Mouse (Mus musculus) brain, embryonic 14.5 days (tissue): ENCODE results near the gene Fktn.

Source experiments
- CTCF ChIP-seq: fragments of 200-500 bp; IDR thresholded peaks from 2 replicates; pipeline ENCODE4 v1.5.1; 2012; ENCODE audit warnings: inconsistent platforms, mild to moderate bottlenecking, moderate library complexity, borderline replicate concordance; ENCODE audit not compliant: insufficient read depth, insufficient read length; ENCODE audit errors: extremely low read depth
- POLR2A ChIP-seq: fragments of 200-500 bp; IDR thresholded peaks from 2 replicates; pipeline ENCODE4 v1.6.1; 2012; ENCODE audit warnings: mild to moderate bottlenecking, inconsistent platforms, borderline replicate concordance; ENCODE audit not compliant: poor library complexity, insufficient read depth, insufficient read length, severe bottlenecking; ENCODE audit errors: extremely low read depth

- no peak for TF ChIP-seq POLR2A
- TF ChIP-seq CTCF = no peak
These were observed 8.7 kb downstream of the Fktn start for GRCm38 (mm10) chr4:53722506-53722905.
